Mouse (Mus musculus) layer of hippocampus, adult 9-10 months (tissue): Measurements from ENCODE around the gene Stk25.
A peak's percentile ranks its signal among the peaks of the same experiment; 100 is the strongest.

Source experiments
- DNase-seq: peaks from one replicate; pipeline ENCODE4 v3.0.0; 2022; ENCODE audit warnings: low spot score

The Stk25 gene

DNA sequence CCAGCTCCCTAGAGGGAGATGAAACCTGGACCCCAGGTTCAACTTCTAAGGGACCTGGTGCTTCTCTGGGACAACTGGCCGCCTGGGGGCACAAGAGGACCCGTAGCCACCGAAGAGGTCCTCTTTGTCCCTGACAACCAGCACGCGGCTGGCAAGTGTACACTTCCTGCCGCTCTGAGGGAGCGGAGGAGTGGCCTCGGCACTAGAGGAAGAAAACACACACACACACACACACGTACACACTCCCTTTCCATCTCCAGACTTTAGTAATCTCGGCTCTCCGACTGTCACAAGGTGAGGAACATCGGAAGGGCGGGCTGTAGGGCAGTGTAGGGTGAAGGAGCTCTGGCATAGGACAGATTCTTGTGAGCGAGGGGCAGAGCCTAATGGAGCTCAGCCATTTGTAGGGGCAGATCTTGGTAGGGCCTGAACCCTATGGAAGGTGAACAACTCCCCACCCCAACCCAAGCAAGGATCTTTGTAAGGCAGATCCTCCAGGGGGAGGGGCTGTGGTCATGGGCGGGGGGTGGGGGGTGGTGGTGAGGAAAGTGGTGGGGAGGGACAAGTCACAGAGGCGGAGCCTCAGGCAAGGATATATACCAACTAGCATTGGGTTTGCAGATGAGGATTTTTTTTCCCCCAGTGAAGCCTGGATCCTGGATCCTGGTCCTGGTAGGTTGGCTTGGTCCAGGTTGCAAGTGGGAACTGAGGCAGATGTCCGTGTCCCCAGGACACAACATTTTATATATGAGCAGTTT, 10.5 kb upstream of the Stk25 start:
- DNase-seq, result peak; percentile 25

DNA sequence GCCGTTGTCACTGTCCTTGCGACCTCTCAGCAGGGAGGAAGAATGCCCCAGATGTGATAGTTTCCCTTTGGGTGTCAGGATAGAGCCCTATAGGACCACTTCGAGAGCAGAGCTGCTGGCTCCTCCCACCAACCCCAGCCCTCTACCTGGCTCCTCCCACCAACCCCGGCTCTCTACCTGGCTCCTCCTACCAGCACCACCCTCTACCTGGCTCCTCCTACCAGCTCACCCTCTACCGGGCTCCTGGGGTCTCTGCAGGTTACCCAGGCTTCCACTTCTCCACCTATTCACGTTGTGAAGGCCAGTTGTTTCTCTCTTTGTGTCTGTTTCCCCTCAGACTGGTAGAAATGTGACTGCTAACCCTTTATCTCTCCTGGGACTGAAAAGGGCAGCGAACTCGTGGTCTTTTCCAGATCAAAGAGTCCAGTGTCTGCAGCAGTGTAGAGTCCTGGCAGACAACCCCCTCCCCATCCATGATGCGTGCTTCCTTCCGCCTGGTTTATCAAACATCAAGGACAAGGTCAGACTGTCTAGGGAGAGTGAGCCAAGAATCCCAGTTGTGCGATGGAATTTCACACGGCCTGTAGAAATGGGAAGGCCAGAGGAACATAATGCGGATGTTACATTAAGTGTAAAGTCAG, 9.4 kb upstream of the Stk25 start:
- no peak for DNase-seq

- no peak for DNase-seq
Observed at GRCm38 (mm10) chr1:93657025-93657360, 1.5 kb downstream of the Stk25 start.

DNA sequence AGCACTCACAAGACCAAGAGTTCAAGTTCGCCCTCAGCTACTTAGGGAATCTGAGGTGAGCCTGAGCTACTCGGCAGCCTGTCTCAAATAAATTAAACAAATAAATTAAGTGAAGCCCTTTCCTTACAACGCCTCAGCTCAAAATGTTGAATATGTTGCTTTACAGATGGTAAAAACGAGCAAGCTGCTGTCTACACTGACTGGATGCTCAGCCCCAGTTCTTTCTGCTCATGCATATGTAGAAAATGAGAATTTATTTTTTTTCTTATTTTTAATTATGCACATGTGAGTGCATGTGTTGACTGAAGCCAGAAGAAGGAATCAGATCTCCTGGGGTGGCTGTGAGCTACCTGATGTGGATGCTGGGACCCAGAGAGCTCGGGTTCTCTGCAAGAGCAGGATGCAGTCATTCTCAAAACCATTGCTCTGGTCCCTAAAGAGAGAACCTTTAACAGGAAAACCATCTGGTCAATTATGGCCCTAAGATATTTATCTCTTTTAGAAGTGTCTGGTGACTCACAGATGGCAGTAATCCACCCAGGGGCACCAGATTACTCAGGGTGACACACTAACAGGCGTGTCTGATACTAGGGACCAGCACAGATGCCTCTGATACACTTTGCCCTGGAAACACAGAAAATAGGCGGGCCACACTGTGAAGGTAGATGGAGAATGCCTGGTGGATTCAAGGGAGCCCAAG, 2.0 kb downstream of the Stk25 start:
- no peak for DNase-seq

- no peak for DNase-seq
Observed at GRCm38 (mm10) chr1:93654798-93655197, 3.7 kb downstream of the Stk25 start.

GRCm38 (mm10) chr1:93654275-93654674, 4.2 kb downstream of the Stk25 start:
- DNase-seq, result no peak

DNA sequence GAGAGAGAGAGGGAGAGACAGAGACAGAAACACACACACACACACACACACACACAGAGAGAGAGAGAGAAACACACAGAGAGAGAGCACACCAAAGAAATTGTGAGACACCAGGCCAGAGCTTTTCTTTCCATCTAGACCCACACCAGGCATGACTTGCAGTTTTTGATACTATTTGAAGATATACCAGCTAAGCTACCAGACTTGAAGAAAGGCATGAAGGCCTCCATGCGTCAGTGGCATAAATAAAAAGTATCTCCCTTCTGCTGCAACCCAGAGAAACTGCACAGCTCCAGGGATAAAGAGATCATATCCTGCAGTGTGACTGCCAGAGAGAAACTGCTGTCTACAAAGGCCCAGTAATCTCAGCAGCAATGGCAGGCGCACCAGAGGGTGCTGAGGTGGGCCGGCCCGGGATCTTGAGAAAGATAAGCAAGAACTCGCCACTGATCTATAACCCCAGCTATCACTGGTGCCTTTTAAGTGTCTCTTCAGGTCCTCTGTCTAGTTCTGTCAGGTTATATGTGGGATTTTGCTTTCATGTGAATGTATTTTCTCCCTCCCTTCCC, 8.8 kb downstream of the Stk25 start:
- no peak for DNase-seq

- no peak for DNase-seq
Observed at GRCm38 (mm10) chr1:93642692-93643091, 15.8 kb downstream of the Stk25 start.

DNA sequence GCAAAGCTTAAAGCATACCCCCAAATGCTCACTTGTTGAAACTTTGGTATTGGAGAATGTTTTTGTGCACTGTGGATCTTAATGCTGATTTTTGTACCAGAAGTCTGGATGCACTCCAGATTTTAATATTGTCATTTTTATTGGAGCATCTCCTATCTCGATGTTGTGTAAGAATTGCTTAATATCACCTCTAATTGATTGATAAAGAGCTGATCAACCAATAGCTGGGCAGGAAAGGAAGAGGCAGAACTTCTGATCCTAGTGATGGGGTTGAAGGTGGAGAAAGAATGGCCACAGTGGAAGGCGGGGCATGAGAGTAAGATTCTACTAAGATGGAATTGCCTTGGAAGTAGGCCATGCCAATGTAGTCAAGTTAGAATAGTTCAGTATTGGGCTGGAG, 16.5 kb downstream of the Stk25 start:
- DNase-seq, result no peak

DNA sequence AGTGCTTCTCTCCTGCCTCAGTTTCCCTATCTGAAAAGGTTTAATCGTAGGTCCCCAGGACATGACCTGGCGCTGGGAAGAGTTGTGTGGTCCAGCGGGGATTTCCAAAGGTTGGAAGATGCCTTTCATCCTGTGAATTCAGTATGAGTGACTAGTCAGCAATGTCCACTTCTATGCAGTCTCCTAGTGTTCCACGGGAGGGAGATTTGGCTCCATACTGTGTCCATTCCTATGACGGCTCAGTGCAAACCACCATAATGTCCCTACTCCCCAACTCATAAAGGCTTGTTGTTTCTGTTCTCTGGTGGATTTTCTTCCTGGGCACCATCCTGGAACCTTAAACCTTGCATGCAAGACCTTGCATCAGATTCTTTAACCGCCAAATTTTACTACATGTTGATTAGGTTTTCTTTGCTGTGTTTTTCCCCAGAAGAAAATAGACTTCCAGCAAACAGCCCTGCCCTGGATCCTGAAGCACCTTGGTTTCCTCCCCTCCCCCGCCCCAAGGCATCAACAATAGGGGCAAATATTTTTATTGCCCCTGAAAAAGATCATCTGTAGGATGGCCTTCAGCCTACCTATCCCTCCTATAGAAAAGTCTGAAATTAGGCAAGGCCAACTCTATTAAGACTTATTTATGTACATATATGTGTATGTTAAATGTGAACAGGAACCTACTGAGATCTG, 22.1 kb downstream of the Stk25 start:
- DNase-seq, result no peak

DNA sequence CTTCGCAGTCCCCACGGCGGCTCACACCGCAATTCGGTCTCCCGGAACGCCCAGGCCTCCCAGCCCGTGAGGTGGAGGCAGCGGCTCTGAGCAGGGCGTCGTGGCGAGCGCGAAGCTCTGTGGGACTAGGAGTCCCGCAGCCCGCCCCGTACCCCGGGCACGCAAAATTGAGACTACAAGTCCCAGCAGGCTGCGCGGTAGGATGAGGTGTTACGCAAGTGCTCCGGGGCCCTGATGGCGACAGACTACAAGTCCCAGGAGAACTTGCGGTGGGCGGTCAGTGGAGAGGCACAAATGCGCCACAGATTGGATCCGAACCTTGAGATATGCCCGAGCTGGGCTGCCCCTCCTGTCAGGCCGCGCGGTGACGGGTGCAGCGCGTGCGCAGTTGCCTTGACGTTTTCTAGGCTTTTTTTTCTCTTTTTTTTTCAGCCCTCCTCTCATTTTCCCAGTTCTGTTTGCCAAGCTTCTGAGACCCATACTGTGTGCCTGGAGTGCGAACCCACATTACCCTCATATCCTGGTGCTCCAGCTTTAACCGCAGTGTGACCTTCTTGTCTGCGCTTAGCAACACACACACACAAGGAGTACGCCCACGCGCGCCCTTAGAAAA, 22.8 kb downstream of the Stk25 start:
- peak; percentile 99 for DNase-seq

DNA sequence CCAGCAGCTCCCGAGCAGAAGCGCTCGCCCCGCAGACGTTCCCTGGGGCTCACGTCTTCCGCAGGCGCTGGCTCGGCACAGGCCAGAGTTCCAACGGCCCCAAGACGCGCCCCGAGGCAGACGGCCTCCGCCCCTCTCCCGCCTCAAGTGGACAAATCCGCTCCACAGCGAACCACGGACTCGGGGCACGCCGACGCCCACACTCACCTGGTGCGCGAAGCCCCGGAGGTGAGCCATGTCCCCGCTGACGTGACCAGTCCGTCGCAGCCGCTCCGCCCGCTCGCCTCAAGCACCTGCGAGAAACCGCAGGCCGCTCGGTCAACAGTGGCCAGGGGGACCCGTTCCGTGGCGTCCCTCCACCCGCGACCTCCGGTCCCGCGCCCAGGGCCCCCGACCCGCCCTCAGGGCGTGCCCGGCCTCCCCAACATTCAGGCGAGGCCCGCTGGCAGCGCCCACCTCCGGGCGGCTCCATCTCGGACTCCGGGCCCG, 23.3 kb downstream of the Stk25 start:
- no peak for DNase-seq

GRCm38 (mm10) chr1:93634481-93634891, 24.0 kb downstream of the Stk25 start:
- peak; percentile 41 for DNase-seq

- DNase-seq, result no peak
Observed at GRCm38 (mm10) chr1:93632723-93633122, 25.7 kb downstream of the Stk25 start.

GRCm38 (mm10) chr1:93630796-93631195, 27.7 kb downstream of the Stk25 start:
- no peak for DNase-seq

- no peak for DNase-seq
Observed at GRCm38 (mm10) chr1:93624502-93624901, 34.0 kb downstream of the Stk25 start.

GRCm38 (mm10) chr1:93618948-93619347, 39.5 kb downstream of the Stk25 start:
- no peak for DNase-seq

DNA sequence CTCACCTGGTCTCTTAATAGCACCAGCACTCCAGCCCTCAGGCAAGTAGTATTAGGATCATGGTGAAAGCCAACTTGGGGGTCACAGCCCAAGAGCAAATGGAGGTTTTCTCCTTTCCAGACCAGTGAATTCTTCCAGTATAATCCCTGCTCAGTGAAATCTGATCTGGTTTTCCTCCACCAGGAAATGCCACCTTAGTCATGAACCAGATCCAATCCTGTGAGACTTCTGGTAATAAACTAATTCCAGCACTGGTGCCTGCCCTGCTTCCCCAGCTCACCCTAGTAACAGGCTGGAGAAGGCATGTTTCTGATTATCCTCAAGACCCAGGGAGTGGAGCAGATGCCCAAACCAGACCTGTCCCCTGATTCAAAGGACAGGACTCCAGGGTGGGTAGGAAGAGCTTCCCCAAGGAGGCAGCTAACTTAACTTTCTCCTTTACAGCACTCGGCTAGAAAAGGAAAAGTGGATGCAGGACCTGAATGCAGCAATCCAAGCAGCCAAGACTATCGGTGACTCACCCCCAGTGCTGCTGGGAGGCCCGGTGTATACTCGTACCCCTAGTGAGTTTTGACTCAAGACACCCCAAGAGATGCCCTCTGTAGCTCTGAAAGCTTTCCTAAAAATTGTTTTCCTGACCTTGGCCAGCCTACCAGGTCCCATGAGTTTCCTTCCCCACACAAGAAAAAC, 40.3 kb downstream of the Stk25 start:
- DNase-seq, result no peak

DNA sequence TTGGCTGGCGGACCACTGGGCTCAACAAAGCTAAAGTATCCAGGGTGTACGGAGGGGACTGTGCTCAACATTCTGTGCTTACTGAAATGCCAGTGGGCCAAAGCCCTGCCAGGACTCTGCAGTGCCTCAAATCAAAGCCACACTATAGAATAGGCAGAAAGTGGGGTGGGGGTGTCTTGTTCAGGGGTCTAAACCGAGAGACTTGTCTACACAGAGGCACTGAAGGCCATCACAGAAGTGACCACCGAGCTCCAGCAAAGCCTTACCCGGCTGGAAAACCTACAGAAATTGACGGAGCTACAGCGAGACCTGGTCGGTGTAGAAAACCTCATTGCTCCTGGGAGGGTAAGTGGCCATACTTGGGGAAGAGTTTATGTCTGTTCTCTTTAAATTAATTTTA, 48.7 kb downstream of the Stk25 start:
- DNase-seq, result no peak

DNA sequence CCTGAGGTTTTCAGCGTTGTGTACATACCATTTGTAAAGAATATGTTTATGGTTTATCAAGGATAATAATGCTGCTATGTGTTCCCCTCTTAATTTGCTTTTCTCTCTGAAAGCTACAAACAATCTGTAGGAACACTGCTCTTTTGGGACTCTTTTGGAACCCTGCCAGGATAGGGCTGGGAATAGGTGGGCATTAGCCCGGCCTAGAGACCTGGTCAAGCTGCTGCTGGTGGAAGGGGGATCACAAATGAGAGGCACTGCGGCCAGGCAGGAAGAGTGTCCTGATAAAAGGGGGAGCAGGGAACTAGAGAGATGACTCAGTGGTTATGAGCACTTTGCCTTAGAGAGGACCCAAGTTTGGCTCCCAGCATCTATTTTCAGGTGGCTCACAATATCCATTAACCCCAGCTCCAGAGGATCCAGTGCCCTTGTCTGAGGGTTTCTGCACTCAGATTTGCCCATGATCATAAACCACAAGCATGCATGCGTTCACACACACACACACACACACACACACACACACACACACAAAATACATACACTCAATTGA, 49.7 kb downstream of the Stk25 start:
- no peak for DNase-seq
